In the genomic region with DNA sequence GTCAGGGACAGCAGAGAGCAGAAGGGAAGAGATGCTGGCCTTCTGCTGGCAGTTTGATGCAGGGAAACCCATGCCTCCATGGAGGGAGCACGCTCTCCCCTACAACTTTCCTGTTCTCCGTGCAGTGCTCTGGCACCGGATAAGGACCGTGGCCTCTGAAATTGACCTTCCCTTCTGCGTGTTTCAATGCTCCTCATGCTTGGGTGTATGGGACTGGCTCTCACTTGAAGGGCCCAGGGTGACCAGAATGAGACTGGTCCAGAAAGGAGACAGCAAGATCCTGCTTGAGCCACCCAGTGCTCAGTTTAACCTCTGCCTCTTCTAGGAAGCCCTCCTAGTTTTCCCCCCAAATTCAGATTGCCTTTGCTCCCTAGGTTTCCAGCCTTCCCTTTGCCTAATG, we compare ENCODE assay signal across 11 mouse cellular contexts. TPM values are rescaled to one million over a fixed set of nuclear protein-coding genes. Genes with fewer than 3 reads are reported as not detected.
A peak's percentile ranks its signal among the peaks of the same experiment; 100 is the strongest.
DNase-seq lines count a peak whose midpoint lies in the region; ATAC-seq lines count a peak whose summit lies in the region.
"Had no signal": no experiment of that assay in that cellular context is flagged by ENCODE, and none has a peak within 500 bp of the region (broad histone marks: within the 10 kb centered on the region; RNA-seq: fewer than 3 reads in every experiment).

No protein-coding gene starts in this region.

- DNase-seq in kidney, postnatal 25 days: no peak
- DNase-seq in hindbrain, embryonic 11.5 days (ENCODE audit: low spot score): no peak
- DNase-seq in midbrain, embryonic 14.5 days: no peak
- DNase-seq in ovary, postnatal 14 days (ENCODE audit: low spot score): no peak
- no peak for DNase-seq in cerebellum, adult 9-10 months
- no peak for DNase-seq in layer of hippocampus, postnatal 25 days (ENCODE audit: extremely low spot score in 1 of 2, low spot score in 1 of 2)

- 0 out of 2 replicates have a peak overlapping the region, but pooled peaks have one; percentile 5 for H3K9ac ChIP-seq in kidney, embryonic 16.5 days (replicated peaks; ENCODE audit: low read length)
- peak overlapping the region; percentile 31; the same call in 1 of the 2 replicates for H3K9ac ChIP-seq in hindbrain, embryonic 11.5 days (ENCODE audit: low read depth, low read length)
- H3K9ac ChIP-seq in midbrain, embryonic 14.5 days (replicated peaks; ENCODE audit: low read length): peak overlapping the region; percentile 1; the same call in 1 of the 2 replicates
- H3K9ac ChIP-seq: embryonic facial prominence, embryonic 12.5 days had no signal

- ATAC-seq in kidney, embryonic 16.5 days (ENCODE audit: low FRiP score, low TSS enrichment): no peak
- peak; percentile 10; the same call in 1 of the 2 replicates for ATAC-seq in erythroblast, adult 5-6 weeks (replicated peaks; ENCODE audit: low FRiP score, poor library complexity, severe bottlenecking)
- ATAC-seq in hindbrain, embryonic 11.5 days (ENCODE audit: low FRiP score): peak; percentile 13
- ATAC-seq in midbrain, embryonic 14.5 days (ENCODE audit: low FRiP score, low TSS enrichment): no peak

- no peaks in the 10 kb centered on the region for H3K9me3 ChIP-seq in kidney, embryonic 16.5 days (ENCODE audit: low read length)
- H3K9me3 ChIP-seq in hindbrain, embryonic 11.5 days (ENCODE audit: control insufficient read depth, low read length): no peaks in the 10 kb centered on the region
- no peaks in the 10 kb centered on the region for H3K9me3 ChIP-seq in midbrain, embryonic 14.5 days (ENCODE audit: control insufficient read depth, low read length)
- H3K9me3 ChIP-seq: embryonic facial prominence, embryonic 12.5 days had no signal

- H3K4me2 ChIP-seq in kidney, embryonic 16.5 days (replicated peaks; ENCODE audit: low read depth, low read length): no peak overlapping the region
- peak overlapping the region; percentile 14 for H3K4me2 ChIP-seq in hindbrain, embryonic 11.5 days (replicated peaks; ENCODE audit: low read depth, low read length)
- H3K4me2 ChIP-seq in midbrain, embryonic 14.5 days (ENCODE audit: low read length): peak overlapping the region; percentile 96
- H3K4me2 ChIP-seq: embryonic facial prominence, embryonic 12.5 days had no signal

- no peak overlapping the region for H3K4me3 ChIP-seq in kidney, embryonic 16.5 days (ENCODE audit: low read length)
- H3K4me3 ChIP-seq in hindbrain, embryonic 11.5 days (ENCODE audit: low read depth, low read length): no peak overlapping the region
- H3K4me3 ChIP-seq in midbrain, embryonic 14.5 days (replicated peaks; ENCODE audit: low read depth, low read length): peak overlapping the region; percentile 7; the same call in 1 of the 2 replicates
- H3K4me3 ChIP-seq: embryonic facial prominence, embryonic 12.5 days had no signal

- H3K4me1 ChIP-seq in kidney, embryonic 16.5 days (ENCODE audit: insufficient read depth, low read length): peaks cover 47% of the 10 kb centered on the region
- peaks cover 34% of the 10 kb centered on the region for H3K4me1 ChIP-seq in hindbrain, embryonic 11.5 days (replicated peaks; ENCODE audit: control insufficient read depth, insufficient read depth, low read length)
- peaks cover 46% of the 10 kb centered on the region for H3K4me1 ChIP-seq in midbrain, embryonic 14.5 days (ENCODE audit: control insufficient read depth, insufficient read depth, low read length)

- no peaks in the 10 kb centered on the region for H3K27me3 ChIP-seq in kidney, embryonic 16.5 days (ENCODE audit: insufficient read depth, low read length)
- no peaks in the 10 kb centered on the region for H3K27me3 ChIP-seq in hindbrain, embryonic 11.5 days (ENCODE audit: control insufficient read depth, insufficient read depth, low read length)
- H3K27me3 ChIP-seq in midbrain, embryonic 14.5 days (ENCODE audit: control insufficient read depth, insufficient read depth, low read length): no peaks in the 10 kb centered on the region
- H3K27me3 ChIP-seq: embryonic facial prominence, embryonic 12.5 days had no signal

- 0 out of 2 replicates have a peak, but pooled peaks cover 11% of the 10 kb centered on the region for H3K36me3 ChIP-seq in kidney, embryonic 16.5 days (ENCODE audit: insufficient read depth, low read length)
- peaks cover 18% of the 10 kb centered on the region for H3K36me3 ChIP-seq in hindbrain, embryonic 11.5 days (ENCODE audit: control insufficient read depth, insufficient read depth, low read length)
- peaks cover 39% of the 10 kb centered on the region for H3K36me3 ChIP-seq in midbrain, embryonic 14.5 days (ENCODE audit: control insufficient read depth, insufficient read depth, low read length)
- H3K36me3 ChIP-seq: embryonic facial prominence, embryonic 12.5 days had no signal

- 68% methylated on average over 5 of the region's 5 CpGs for WGBS in kidney, embryonic 16.5 days
- WGBS in hindbrain, embryonic 11.5 days: 74% methylated on average over 5 of the region's 5 CpGs
- 64% methylated on average over 5 of the region's 5 CpGs for WGBS in midbrain, embryonic 14.5 days

- H3K27ac ChIP-seq in kidney, embryonic 16.5 days (ENCODE audit: low read length): peak overlapping the region; percentile 75
- peak overlapping the region; percentile 96 for H3K27ac ChIP-seq in hindbrain, embryonic 11.5 days (ENCODE audit: low read depth, low read length)
- H3K27ac ChIP-seq in midbrain, embryonic 14.5 days (replicated peaks; ENCODE audit: low read depth, low read length): peak overlapping the region; percentile 98

RNA-seq across cellular contexts. Expression of a gene that starts 16.3 kb away (rescaled TPM):
- polyA plus RNA-seq in kidney, embryonic 16.5 days (2015; fragmentation: Nextera tagmentation; extraction: Ambion mirVana): 5.0 and 5.1 TPM in 2 replicates
- total RNA-seq in erythroblast, adult 5-6 weeks (2015; ENCODE audit: low replicate concordance): 24.2 and 30.9 TPM in 2 replicates
- 20.9 and 34.9 TPM in 2 replicates for total RNA-seq in erythroblast, adult 5-6 weeks (2017; ENCODE audit: low replicate concordance)
- 2.5 and 4.7 TPM in 2 replicates for polyA plus RNA-seq in hindbrain, embryonic 11.5 days (2014; fragmentation: Nextera tagmentation; extraction: Ambion mirVana)
- 0.24 and 1.3 TPM in 2 replicates for polyA plus RNA-seq in midbrain, embryonic 14.5 days (2014; fragmentation: Nextera tagmentation; extraction: Ambion mirVana)
- under 1 TPM; 0.21 to 0.22 TPM for total RNA-seq in layer of hippocampus, postnatal 25 days (2021)
- total RNA-seq: MEL had no signal

RNA-seq across cellular contexts. Expression of a gene that starts 26.6 kb away (rescaled TPM):
- 66.2 and 67.8 TPM in 2 replicates for polyA plus RNA-seq in kidney, embryonic 16.5 days (2015; fragmentation: Nextera tagmentation; extraction: Ambion mirVana)
- total RNA-seq in erythroblast, adult 5-6 weeks (2015; ENCODE audit: low replicate concordance): 28.2 and 32.1 TPM in 2 replicates
- 7.1 and 7.5 TPM in 2 replicates for total RNA-seq in erythroblast, adult 5-6 weeks (2017; ENCODE audit: low replicate concordance)
- 138 and 160 TPM in 2 replicates for polyA plus RNA-seq in hindbrain, embryonic 11.5 days (2014; fragmentation: Nextera tagmentation; extraction: Ambion mirVana)
- polyA plus RNA-seq in midbrain, embryonic 14.5 days (2014; fragmentation: Nextera tagmentation; extraction: Ambion mirVana): 112 and 165 TPM in 2 replicates
- 100 to 1,000 TPM; 101 to 103 TPM for total RNA-seq in layer of hippocampus, postnatal 25 days (2021)

RNA-seq across cellular contexts. Expression of a gene that starts 53.7 kb away (rescaled TPM):
- polyA plus RNA-seq in kidney, embryonic 16.5 days (2015; fragmentation: Nextera tagmentation; extraction: Ambion mirVana): 0.05 TPM in 1 of 2 replicates, not detected in the other
- total RNA-seq in erythroblast, adult 5-6 weeks (2015; ENCODE audit: low replicate concordance): not detected in 2 replicates
- total RNA-seq in erythroblast, adult 5-6 weeks (2017; ENCODE audit: low replicate concordance): 1.3 TPM in 1 of 2 replicates, not detected in the other
- 1.0 and 1.2 TPM in 2 replicates for polyA plus RNA-seq in hindbrain, embryonic 11.5 days (2014; fragmentation: Nextera tagmentation; extraction: Ambion mirVana)
- 1.2 TPM in 2 replicates for polyA plus RNA-seq in midbrain, embryonic 14.5 days (2014; fragmentation: Nextera tagmentation; extraction: Ambion mirVana)
- total RNA-seq in layer of hippocampus, postnatal 25 days (2021): 1 to 10 TPM; 1.4 to 1.5 TPM
- polyA plus RNA-seq: urinary bladder, adult 2 months had no signal

Comparison
In these comparisons a context has a peak if more than half of its experiments do, and no peak if none do; other contexts are left out.
1. ATAC-seq: peak in erythroblast, adult 5-6 weeks (single experiment) and hindbrain, embryonic 11.5 days (single experiment); none in kidney, embryonic 16.5 days (single experiment) and midbrain, embryonic 14.5 days (single experiment).
2. Peak in every context shown above with its lines, with median percentiles within 50 percentile points of each other: H3K27ac ChIP-seq and H3K9ac ChIP-seq.